Mouse (Mus musculus): ENCODE results near the gene Catsperd.
A peak's percentile ranks its signal among the peaks of the same experiment; 100 is the strongest.

- TF ChIP-seq CTCF (IDR thresholded peaks at IDR 0.05; ENCODE audit: low read depth) (no peak), EP300 (IDR thresholded peaks at IDR 0.05; ENCODE audit: low read depth) (peak; percentile 98)
Measured at GRCm38 (mm10) chr17:56688045-56688444, 60.1 kb downstream of the Catsperd start.
